Mouse (Mus musculus): ENCODE data around the gene Slc6a19.

DNA sequence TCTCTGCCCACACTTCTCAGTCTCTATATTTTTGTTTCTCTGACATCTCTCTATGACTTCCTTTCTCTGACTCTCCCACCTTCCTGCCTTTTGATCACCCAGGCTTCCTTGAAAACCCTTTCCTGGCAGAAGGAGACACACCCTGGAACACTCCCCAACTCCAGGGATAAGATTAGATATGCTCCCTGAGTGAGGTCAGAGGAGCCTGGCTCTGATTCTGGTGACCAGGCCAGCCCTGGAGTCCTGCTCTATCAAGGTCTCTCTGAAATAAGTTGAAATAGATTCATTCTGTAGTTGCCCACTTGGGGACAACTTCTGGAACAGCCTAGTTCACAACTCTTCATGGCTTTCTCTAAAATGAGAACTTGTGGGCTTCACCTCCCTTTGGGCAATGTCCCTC lies 24.0 kb upstream of the Slc6a19 start:
- TF ChIP-seq POLR2A (IDR thresholded peaks at IDR 0.05; ENCODE audit: insufficient read depth, low read length) (no peak), CTCF (IDR thresholded peaks at IDR 0.05; ENCODE audit: low read depth, low read length) (no peak)

Measured in ES-Bruce4 (cell line).